Mouse (Mus musculus) limb, embryonic 11.5 days (tissue): ENCODE measurements around the gene Chst1. TPM values are rescaled to one million over a fixed set of nuclear protein-coding genes. Genes with fewer than 3 reads are reported as not detected.
A peak's percentile ranks its signal among the peaks of the same experiment; 100 is the strongest.

Experiments
- ATAC-seq: fragments of 200-750 bp; cut with Nextera tagmentation; 2 replicates; pipeline ENCODE4 v1.8.0; 2017; ENCODE audit warnings: low read depth; ENCODE audit not compliant: insufficient number of reproducible peaks, low FRiP score, low TSS enrichment
- DNase-seq: peaks from one replicate; pipeline ENCODE4 v3.0.0-alpha.2; 2015; ENCODE audit warnings: low spot score
- H3K27ac ChIP-seq: fragments of 300-500 bp; sonication (generic); replicated peaks from 2 replicates; pipeline ENCODE4 v1.5.1; 2014; ENCODE audit warnings: low read depth, mild to moderate bottlenecking, low read length
- H3K27me3 ChIP-seq: fragments of 300-500 bp; sonication (generic); 2 replicates; pipeline ENCODE4 v1.6.1; 2014; ENCODE audit warnings: mild to moderate bottlenecking, low read length, mixed read lengths; ENCODE audit not compliant: control insufficient read depth, insufficient read depth
- H3K36me3 ChIP-seq: fragments of 300-500 bp; sonication (generic); 2 replicates; pipeline ENCODE4 v1.6.1; 2014; ENCODE audit warnings: mild to moderate bottlenecking, low read length, moderate library complexity, mixed read lengths; ENCODE audit not compliant: control insufficient read depth, insufficient read depth
- H3K4me1 ChIP-seq: fragments of 300-500 bp; sonication (generic); 2 replicates; pipeline ENCODE4 v1.6.1; 2014; ENCODE audit warnings: low read length, mixed read lengths; ENCODE audit not compliant: control insufficient read depth, insufficient read depth
- H3K4me2 ChIP-seq: fragments of 300-500 bp; sonication (generic); 2 replicates; pipeline ENCODE4 v1.6.1; 2014; ENCODE audit warnings: low read depth, mild to moderate bottlenecking, moderate library complexity; ENCODE audit not compliant: severe bottlenecking
- H3K4me3 ChIP-seq: fragments of 300-500 bp; sonication (generic); 2 replicates; pipeline ENCODE4 v1.5.1; 2014; ENCODE audit warnings: low read depth, low read length
- H3K9ac ChIP-seq: fragments of 300-500 bp; sonication (generic); 2 replicates; pipeline ENCODE4 v1.6.1; 2014; ENCODE audit warnings: mild to moderate bottlenecking, low read length
- H3K9me3 ChIP-seq: fragments of 300-500 bp; sonication (generic); 2 replicates; pipeline ENCODE4 v1.6.1; 2016; ENCODE audit warnings: low read length; ENCODE audit not compliant: control insufficient read depth
- WGBS: fragments of 180-500 bp; shearing (Covaris S2); extraction: QIAGEN DNeasy Blood & Tissue Kit; methylation state at CpG from one replicate; pipeline ENCODE4 v1.1.7; 2014; 5-methylcytosine and 5-hydroxymethylcytosine counted together
- polyA plus RNA-seq: library from polyadenylated mRNA; unstranded; fragments of >200 nt; fragmentation: Nextera tagmentation; extraction: Ambion mirVana; gene quantifications from 2 replicates; pipeline ENCODE4 v1.2.1, GENCODE M21; 2014

The Chst1 gene
- polyA plus RNA-seq, 1 experiment from 2014 or later, result 2.3 TPM

DNA sequence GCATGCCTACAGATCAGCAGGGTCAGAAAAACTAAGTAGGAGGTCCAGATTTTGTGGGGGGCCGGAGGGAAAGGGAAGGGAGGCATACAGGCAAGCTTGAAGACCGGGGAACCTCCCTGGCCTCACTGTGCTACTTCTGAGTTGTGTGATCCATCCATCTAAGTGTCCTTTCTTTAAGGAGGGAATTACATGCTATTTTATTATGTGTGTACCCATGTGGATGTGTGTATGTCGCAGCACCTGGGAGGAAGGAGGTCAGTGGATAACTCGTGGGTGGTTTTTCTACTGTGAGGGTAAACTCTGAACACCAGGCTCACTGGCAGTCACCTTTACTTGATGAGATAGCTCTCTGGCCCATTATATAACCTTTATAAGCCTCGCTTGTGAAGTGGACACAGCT, 5.1 kb downstream of the Chst1 start:
- Histone ChIP-seq H3K27ac (no peak overlapping the region), H3K4me2 (no peak overlapping the region), H3K9me3 (no peaks in the 10 kb centered on the region), H3K4me3 (no peak overlapping the region), H3K9ac (no peak overlapping the region), H3K36me3 (no peaks in the 10 kb centered on the region), H3K27me3 (peaks cover 19% of the 10 kb centered on the region), H3K4me1 (peaks cover 11% of the 10 kb centered on the region)
- no peak for DNase-seq
- no peak for ATAC-seq
- 82% methylated on average over 5 of the region's 5 CpGs for WGBS

DNA sequence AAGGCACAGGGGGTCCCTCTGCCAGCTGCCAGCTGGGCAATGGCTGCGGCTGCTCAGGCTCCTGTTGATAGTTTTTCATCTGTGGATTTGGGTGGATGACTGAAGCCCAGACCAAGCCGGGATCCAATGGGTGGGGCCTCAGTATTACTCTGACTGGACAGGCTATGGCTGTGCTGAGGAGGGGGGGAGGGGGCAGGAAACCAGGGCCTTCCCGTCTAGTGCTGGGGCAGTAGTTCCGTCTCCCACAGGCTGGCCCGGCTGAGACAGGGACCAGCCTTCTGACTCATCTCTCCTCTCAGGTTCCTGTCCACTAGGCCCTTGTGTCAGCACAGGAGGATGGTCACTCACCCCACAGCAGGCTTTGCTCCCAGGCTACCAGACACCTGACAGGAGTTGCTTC, 6.5 kb downstream of the Chst1 start:
- no peak overlapping the region for H3K9ac ChIP-seq
- H3K27ac ChIP-seq, result no peak overlapping the region
- 69% methylated on average over 5 of the region's 5 CpGs for WGBS
- no peaks in the 10 kb centered on the region for H3K36me3 ChIP-seq
- H3K27me3 ChIP-seq, result peaks cover 12% of the 10 kb centered on the region
- peaks cover 4% of the 10 kb centered on the region for H3K4me1 ChIP-seq
- no peak overlapping the region for H3K4me2 ChIP-seq
- no peaks in the 10 kb centered on the region for H3K9me3 ChIP-seq
- DNase-seq (no peak), ATAC-seq (no peak)
- no peak overlapping the region for H3K4me3 ChIP-seq

- H3K9me3 ChIP-seq, result no peaks in the 10 kb centered on the region
- H3K36me3 ChIP-seq, result no peaks in the 10 kb centered on the region
These were observed 7.6 kb downstream of the Chst1 start for GRCm38 (mm10) chr2:92607153-92607552.

DNA sequence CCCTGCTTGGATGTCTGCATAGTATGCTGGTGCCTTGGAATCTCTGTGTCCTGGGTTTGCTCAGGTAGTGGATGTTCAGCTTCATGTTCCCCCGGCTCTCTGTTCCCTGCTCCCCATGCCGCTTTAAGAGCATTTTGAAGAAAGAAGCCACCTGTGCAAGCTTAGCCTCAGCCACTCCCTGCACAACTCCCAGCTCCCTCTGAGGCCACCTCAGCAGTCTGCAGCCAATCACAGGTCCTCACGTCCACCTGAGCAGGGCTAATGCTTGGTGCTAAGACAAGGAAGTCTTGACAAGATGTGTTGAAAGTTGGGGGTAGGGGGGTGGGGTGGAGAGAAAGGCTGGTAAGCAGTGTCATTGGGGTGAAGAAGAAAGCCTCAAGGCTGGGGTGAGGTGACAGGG, 8.1 kb downstream of the Chst1 start:
- Histone ChIP-seq H3K9ac (no peak overlapping the region), H3K4me1 (no peaks in the 10 kb centered on the region), H3K9me3 (no peaks in the 10 kb centered on the region), H3K27ac (no peak overlapping the region), H3K36me3 (no peaks in the 10 kb centered on the region), H3K27me3 (0 out of 2 replicates have a peak, but pooled peaks cover 3% of the 10 kb centered on the region), H3K4me2 (no peak overlapping the region), H3K4me3 (no peak overlapping the region)
- 77% methylated on average over 3 of the region's 3 CpGs for WGBS
- DNase-seq (no peak), ATAC-seq (no peak)

More at GRCm38 (mm10) chr2:92607153-92607552, 7.6 kb downstream of the Chst1 start:
- WGBS, result 79% methylated on average over 6 of the region's 6 CpGs
- no peak for DNase-seq
- Histone ChIP-seq H3K4me1 (no peaks in the 10 kb centered on the region), H3K4me2 (no peak overlapping the region), H3K4me3 (no peak overlapping the region), H3K27me3 (0 out of 2 replicates have a peak, but pooled peaks cover 3% of the 10 kb centered on the region), H3K9ac (no peak overlapping the region), H3K27ac (no peak overlapping the region)
- no peak for ATAC-seq

DNA sequence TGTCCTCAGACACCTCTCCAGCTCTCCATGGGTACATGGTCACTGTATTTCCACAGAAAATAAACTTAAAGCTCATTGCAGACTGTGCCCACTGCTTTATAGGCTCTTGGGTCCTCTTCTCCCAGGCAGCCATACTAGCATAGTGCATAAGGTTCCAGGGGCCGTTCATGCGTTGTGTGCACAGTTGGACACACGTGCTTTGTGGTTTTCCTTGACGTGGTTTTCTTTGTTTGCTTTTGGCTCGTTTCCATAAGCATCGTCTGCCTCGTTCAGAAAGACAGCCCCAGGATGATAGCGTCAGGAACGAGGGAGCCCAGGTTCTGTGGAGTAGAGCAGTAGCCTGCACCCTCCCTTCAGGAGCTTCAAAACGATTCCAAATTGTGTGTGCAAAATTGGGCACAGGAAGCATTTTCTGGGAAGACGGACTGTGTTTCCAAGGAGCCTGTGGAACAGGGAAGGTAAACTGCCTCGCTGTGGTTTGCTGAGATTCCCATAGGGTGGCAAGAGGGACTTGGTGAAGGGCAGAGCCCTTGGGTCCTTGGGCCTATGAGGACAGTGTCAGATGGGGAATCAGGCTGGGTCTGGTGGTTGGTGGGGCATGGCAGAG, 8.6 kb downstream of the Chst1 start:
- Histone ChIP-seq H3K4me2 (no peak overlapping the region), H3K27ac (no peak overlapping the region), H3K36me3 (no peaks in the 10 kb centered on the region), H3K27me3 (0 out of 2 replicates have a peak, but pooled peaks cover under 1% of the 10 kb centered on the region), H3K9ac (no peak overlapping the region), H3K4me1 (no peaks in the 10 kb centered on the region), H3K4me3 (no peak overlapping the region), H3K9me3 (no peaks in the 10 kb centered on the region)
- ATAC-seq (no peak), DNase-seq (no peak)
- 86% methylated on average over 12 of the region's 12 CpGs for WGBS

DNA sequence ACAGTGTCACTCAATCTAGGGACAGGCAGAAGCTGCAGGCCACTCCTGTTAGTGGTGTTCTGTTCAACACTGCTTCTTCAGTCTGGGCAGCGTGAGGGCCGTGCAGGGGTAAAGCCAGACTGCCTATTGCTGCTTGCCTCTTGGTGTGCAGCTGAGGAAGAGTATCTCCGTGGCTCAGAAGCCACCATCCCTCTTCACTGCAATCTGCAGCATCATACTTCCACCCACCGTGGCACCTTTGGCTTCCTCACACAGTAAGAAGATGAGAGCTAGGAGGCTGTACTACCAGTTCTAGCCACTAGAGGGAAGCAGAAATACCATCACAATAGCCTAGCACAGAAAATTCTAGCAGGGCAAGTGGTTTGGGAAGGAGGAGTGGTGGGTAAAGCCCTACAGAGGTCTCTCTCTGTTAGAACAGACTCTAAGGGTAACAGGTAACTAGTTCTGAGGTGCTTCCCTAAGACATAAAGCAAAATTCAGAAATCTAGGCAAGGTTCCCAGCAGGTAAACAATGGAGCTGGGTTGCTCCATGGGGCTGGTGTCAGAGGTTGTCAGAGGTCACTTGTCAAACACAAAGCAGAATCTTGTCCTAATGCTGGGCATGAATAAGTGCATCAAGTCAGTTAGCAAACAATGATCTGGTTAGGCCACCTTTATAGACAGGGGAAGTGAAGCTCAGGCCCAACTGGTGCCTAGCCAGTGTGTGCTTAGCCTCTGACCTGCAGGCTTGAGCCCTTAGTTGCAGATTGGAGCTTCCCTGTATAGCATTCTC, 9.5 kb downstream of the Chst1 start:
- peak; percentile 75 for DNase-seq
- no peak overlapping the region for H3K27ac ChIP-seq
- 56% methylated on average over 4 of the region's 4 CpGs for WGBS

DNA sequence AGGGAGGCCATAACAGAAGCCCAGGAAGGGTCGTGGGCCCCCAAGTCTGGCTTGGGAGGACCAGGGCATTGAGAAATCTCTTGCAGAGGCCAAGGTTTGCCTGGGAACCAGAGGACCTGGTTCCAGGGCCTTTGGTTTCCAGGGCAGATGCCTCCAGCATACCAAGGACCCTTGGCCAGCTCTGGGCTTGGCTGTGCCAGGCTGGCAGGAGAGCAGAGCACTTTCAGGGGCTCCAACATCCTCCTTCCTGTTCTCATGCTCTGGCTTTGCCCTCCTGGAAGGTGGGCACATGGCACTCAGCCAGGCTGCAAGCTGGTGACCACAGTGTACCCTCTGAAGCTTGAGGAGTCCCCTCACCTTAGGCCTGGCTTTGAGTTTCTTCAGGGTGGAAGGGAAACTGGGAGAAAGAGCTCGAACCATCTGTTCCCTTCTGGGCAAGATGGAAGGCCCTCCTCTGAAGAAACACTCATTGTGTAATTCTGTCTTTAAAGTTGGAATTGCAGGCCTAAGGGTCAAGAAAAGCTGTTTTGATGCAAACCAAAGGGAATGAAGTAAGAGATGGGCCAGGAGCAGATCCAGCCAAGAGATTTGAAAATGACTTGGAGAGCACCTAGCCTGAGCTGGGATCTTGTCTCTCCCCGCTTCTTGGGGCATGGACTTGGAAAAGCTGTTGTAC, 10.3 kb downstream of the Chst1 start:
- 82% methylated on average over 3 of the region's 3 CpGs for WGBS
- Histone ChIP-seq H3K4me3 (no peak overlapping the region), H3K36me3 (no peaks in the 10 kb centered on the region), H3K9ac (no peak overlapping the region), H3K27me3 (no peaks in the 10 kb centered on the region), H3K9me3 (no peaks in the 10 kb centered on the region), H3K4me2 (no peak overlapping the region), H3K27ac (no peak overlapping the region), H3K4me1 (no peaks in the 10 kb centered on the region)
- ATAC-seq (no peak), DNase-seq (no peak)

More for the DNA sequence above, 9.5 kb downstream of the Chst1 start:
- Histone ChIP-seq H3K4me3 (no peak overlapping the region), H3K4me2 (no peak overlapping the region), H3K9me3 (no peaks in the 10 kb centered on the region), H3K36me3 (no peaks in the 10 kb centered on the region), H3K4me1 (no peaks in the 10 kb centered on the region), H3K9ac (no peak overlapping the region), H3K27me3 (no peaks in the 10 kb centered on the region)
- no peak for ATAC-seq

GRCm38 (mm10) chr2:92613645-92614044, 14.1 kb downstream of the Chst1 start:
- no peaks in the 10 kb centered on the region for H3K9me3 ChIP-seq
- WGBS, result 93% methylated on average over 15 of the region's 15 CpGs
- H3K9ac ChIP-seq, result no peak overlapping the region
- H3K27me3 ChIP-seq, result no peaks in the 10 kb centered on the region
- H3K4me2 ChIP-seq, result no peak overlapping the region
- DNase-seq (no peak), ATAC-seq (no peak)
- H3K36me3 ChIP-seq, result no peaks in the 10 kb centered on the region
- no peak overlapping the region for H3K4me3 ChIP-seq
- no peaks in the 10 kb centered on the region for H3K4me1 ChIP-seq
- H3K27ac ChIP-seq, result no peak overlapping the region
